Mouse (Mus musculus): Measurements from ENCODE around the gene Gpatch8. TPM values are rescaled to one million over a fixed set of nuclear protein-coding genes. Genes with fewer than 3 reads are reported as not detected.

Gpatch8 gene
- polyA plus RNA-seq, 1 experiment from 2014 or later, result 68.1 TPM

- Histone ChIP-seq H3K36me3 (ENCODE audit: control insufficient read depth, insufficient read depth, low read length) (no peaks in the 10 kb centered on the region), H3K9ac (ENCODE audit: low read depth, low read length) (no peak overlapping the region), H3K4me1 (replicated peaks; ENCODE audit: control insufficient read depth, insufficient read depth, low read length) (peaks cover 10% of the 10 kb centered on the region), H3K27ac (ENCODE audit: low read depth, low read length) (no peak overlapping the region), H3K4me2 (replicated peaks; ENCODE audit: low read depth, low read length) (no peak overlapping the region), H3K9me3 (ENCODE audit: control insufficient read depth, low read length) (no peaks in the 10 kb centered on the region), H3K4me3 (ENCODE audit: low read depth, low read length) (no peak overlapping the region), H3K27me3 (ENCODE audit: control insufficient read depth, insufficient read depth, low read length) (no peaks in the 10 kb centered on the region)
- 74% methylated on average over 13 of the region's 13 CpGs for WGBS
- DNase-seq (ENCODE audit: low spot score), result no peak
- ATAC-seq (ENCODE audit: low FRiP score), result no peak
Measured at GRCm38 (mm10) chr11:102576050-102576754, 20.0 kb upstream of the Gpatch8 start.

- no peaks in the 10 kb centered on the region for H3K36me3 ChIP-seq (ENCODE audit: control insufficient read depth, insufficient read depth, low read length)
- no peak overlapping the region for H3K9ac ChIP-seq (ENCODE audit: low read depth, low read length)
- H3K4me2 ChIP-seq (replicated peaks; ENCODE audit: low read depth, low read length), result no peak overlapping the region
- no peak for DNase-seq (ENCODE audit: low spot score)
- H3K9me3 ChIP-seq (ENCODE audit: control insufficient read depth, low read length), result no peaks in the 10 kb centered on the region
- H3K27ac ChIP-seq (ENCODE audit: low read depth, low read length), result no peak overlapping the region
- 36% methylated on average over 1 of the region's 1 CpGs for WGBS
- peaks cover 8% of the 10 kb centered on the region for H3K4me1 ChIP-seq (replicated peaks; ENCODE audit: control insufficient read depth, insufficient read depth, low read length)
- ATAC-seq (ENCODE audit: low FRiP score), result no peak
- H3K27me3 ChIP-seq (ENCODE audit: control insufficient read depth, insufficient read depth, low read length), result no peaks in the 10 kb centered on the region
- H3K4me3 ChIP-seq (ENCODE audit: low read depth, low read length), result no peak overlapping the region
Measured at GRCm38 (mm10) chr11:102575034-102575433, 18.8 kb upstream of the Gpatch8 start.

- Histone ChIP-seq H3K27me3 (ENCODE audit: control insufficient read depth, insufficient read depth, low read length) (no peaks in the 10 kb centered on the region), H3K36me3 (ENCODE audit: control insufficient read depth, insufficient read depth, low read length) (no peaks in the 10 kb centered on the region), H3K4me2 (replicated peaks; ENCODE audit: low read depth, low read length) (peak overlapping the region; percentile 64), H3K27ac (ENCODE audit: low read depth, low read length) (no peak overlapping the region; the same call in 1 of the 2 replicates), H3K9me3 (ENCODE audit: control insufficient read depth, low read length) (no peaks in the 10 kb centered on the region), H3K4me3 (ENCODE audit: low read depth, low read length) (peak overlapping the region; percentile 29), H3K4me1 (replicated peaks; ENCODE audit: control insufficient read depth, insufficient read depth, low read length) (no peaks in the 10 kb centered on the region), H3K9ac (ENCODE audit: low read depth, low read length) (peak overlapping the region; percentile 59)
- DNase-seq (ENCODE audit: low spot score), result peak; percentile 97
- WGBS, result 7% methylated on average over 18 of the region's 18 CpGs
- ATAC-seq (ENCODE audit: low FRiP score), result no peak
Measured at GRCm38 (mm10) chr11:102572866-102573663, 16.9 kb upstream of the Gpatch8 start.

DNA sequence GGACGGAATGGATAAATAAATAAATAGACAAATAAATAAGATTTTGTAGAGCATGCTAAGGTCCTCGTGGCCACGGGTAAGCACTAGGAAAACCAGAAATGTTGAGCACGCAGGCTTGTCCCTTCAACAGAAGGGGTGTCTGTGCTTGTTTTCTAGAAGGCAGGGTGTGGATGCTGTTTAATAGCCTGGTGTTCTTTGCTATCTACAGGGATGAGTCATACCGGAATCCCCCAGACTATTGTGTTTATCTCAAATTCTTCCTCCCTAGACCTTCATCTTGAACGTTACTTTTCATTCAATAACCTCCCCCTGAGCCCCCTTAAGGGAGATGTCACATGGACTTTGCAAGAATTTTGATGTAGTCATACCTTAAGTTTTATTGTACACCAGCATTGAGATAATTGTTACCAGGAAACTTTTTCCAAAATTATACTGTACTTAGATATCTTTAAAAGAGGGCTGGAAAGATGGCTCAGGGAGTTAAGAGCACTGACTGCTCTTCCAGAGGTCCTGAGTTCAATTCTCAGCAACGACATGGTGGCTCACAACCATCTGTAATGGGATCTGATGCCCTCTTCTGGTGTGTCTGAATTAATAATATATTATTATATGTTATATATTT lies 12.7 kb upstream of the Gpatch8 start:
- H3K4me1 ChIP-seq (replicated peaks; ENCODE audit: control insufficient read depth, insufficient read depth, low read length), result no peaks in the 10 kb centered on the region
- no peak overlapping the region for H3K4me3 ChIP-seq (ENCODE audit: low read depth, low read length)
- no peaks in the 10 kb centered on the region for H3K36me3 ChIP-seq (ENCODE audit: control insufficient read depth, insufficient read depth, low read length)
- WGBS, result 86% methylated on average over 7 of the region's 7 CpGs
- no peak for ATAC-seq (ENCODE audit: low FRiP score)
- no peaks in the 10 kb centered on the region for H3K9me3 ChIP-seq (ENCODE audit: control insufficient read depth, low read length)
- H3K27ac ChIP-seq (ENCODE audit: low read depth, low read length), result no peak overlapping the region
- H3K4me2 ChIP-seq (replicated peaks; ENCODE audit: low read depth, low read length), result no peak overlapping the region
- H3K27me3 ChIP-seq (ENCODE audit: control insufficient read depth, insufficient read depth, low read length), result no peaks in the 10 kb centered on the region
- no peak overlapping the region for H3K9ac ChIP-seq (ENCODE audit: low read depth, low read length)
- no peak for DNase-seq (ENCODE audit: low spot score)

DNA sequence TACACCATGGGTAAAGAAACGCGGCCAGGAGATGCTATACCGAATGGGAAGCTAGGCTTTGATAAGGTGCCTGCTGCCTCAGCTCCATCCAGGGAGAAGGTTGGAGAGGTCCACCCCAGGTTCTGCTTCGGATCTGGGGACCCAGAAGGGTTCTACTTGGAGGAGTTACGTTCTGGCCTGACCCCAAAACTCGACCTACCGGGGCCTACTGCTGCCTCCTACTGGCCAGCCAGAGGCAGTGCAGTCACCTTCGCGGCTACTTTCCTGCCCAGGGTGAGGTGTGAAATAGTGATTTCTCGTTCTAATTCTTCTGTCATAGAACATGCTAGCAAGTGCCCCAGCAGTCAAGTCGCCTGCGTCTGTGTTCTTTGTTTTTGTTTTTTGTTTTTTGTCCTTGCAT lies 12.0 kb upstream of the Gpatch8 start:
- no peak overlapping the region for H3K9ac ChIP-seq (ENCODE audit: low read depth, low read length)
- no peaks in the 10 kb centered on the region for H3K27me3 ChIP-seq (ENCODE audit: control insufficient read depth, insufficient read depth, low read length)
- no peak overlapping the region for H3K27ac ChIP-seq (ENCODE audit: low read depth, low read length)
- H3K4me1 ChIP-seq (replicated peaks; ENCODE audit: control insufficient read depth, insufficient read depth, low read length), result no peaks in the 10 kb centered on the region
- DNase-seq (ENCODE audit: low spot score), result no peak
- no peaks in the 10 kb centered on the region for H3K36me3 ChIP-seq (ENCODE audit: control insufficient read depth, insufficient read depth, low read length)
- WGBS, result 80% methylated on average over 12 of the region's 12 CpGs
- no peak overlapping the region for H3K4me3 ChIP-seq (ENCODE audit: low read depth, low read length)
- H3K4me2 ChIP-seq (replicated peaks; ENCODE audit: low read depth, low read length), result no peak overlapping the region
- no peaks in the 10 kb centered on the region for H3K9me3 ChIP-seq (ENCODE audit: control insufficient read depth, low read length)
- no peak for ATAC-seq (ENCODE audit: low FRiP score)

- DNase-seq (ENCODE audit: low spot score) (no peak), ATAC-seq (ENCODE audit: low FRiP score) (no peak)
- no peak overlapping the region for H3K4me3 ChIP-seq (ENCODE audit: low read depth, low read length)
- H3K4me2 ChIP-seq (replicated peaks; ENCODE audit: low read depth, low read length), result no peak overlapping the region
- no peaks in the 10 kb centered on the region for H3K27me3 ChIP-seq (ENCODE audit: control insufficient read depth, insufficient read depth, low read length)
- no peak overlapping the region for H3K9ac ChIP-seq (ENCODE audit: low read depth, low read length)
- H3K9me3 ChIP-seq (ENCODE audit: control insufficient read depth, low read length), result no peaks in the 10 kb centered on the region
- WGBS, result 97% methylated on average over 15 of the region's 15 CpGs
- no peak overlapping the region for H3K27ac ChIP-seq (ENCODE audit: low read depth, low read length)
- H3K4me1 ChIP-seq (replicated peaks; ENCODE audit: control insufficient read depth, insufficient read depth, low read length), result no peaks in the 10 kb centered on the region
- no peaks in the 10 kb centered on the region for H3K36me3 ChIP-seq (ENCODE audit: control insufficient read depth, insufficient read depth, low read length)
Measured at GRCm38 (mm10) chr11:102567723-102568122, 11.5 kb upstream of the Gpatch8 start.

GRCm38 (mm10) chr11:102567157-102567556 lies 11.0 kb upstream of the Gpatch8 start:
- Histone ChIP-seq H3K27me3 (ENCODE audit: control insufficient read depth, insufficient read depth, low read length) (no peaks in the 10 kb centered on the region), H3K4me3 (ENCODE audit: low read depth, low read length) (no peak overlapping the region), H3K9me3 (ENCODE audit: control insufficient read depth, low read length) (no peaks in the 10 kb centered on the region), H3K27ac (ENCODE audit: low read depth, low read length) (no peak overlapping the region), H3K4me1 (replicated peaks; ENCODE audit: control insufficient read depth, insufficient read depth, low read length) (no peaks in the 10 kb centered on the region), H3K4me2 (replicated peaks; ENCODE audit: low read depth, low read length) (no peak overlapping the region), H3K9ac (ENCODE audit: low read depth, low read length) (no peak overlapping the region), H3K36me3 (ENCODE audit: control insufficient read depth, insufficient read depth, low read length) (no peaks in the 10 kb centered on the region)
- ATAC-seq (ENCODE audit: low FRiP score), result no peak
- 91% methylated on average over 6 of the region's 6 CpGs for WGBS
- DNase-seq (ENCODE audit: low spot score), result no peak

- no peak for ATAC-seq (ENCODE audit: low FRiP score)
- Histone ChIP-seq H3K36me3 (ENCODE audit: control insufficient read depth, insufficient read depth, low read length) (no peaks in the 10 kb centered on the region), H3K27me3 (ENCODE audit: control insufficient read depth, insufficient read depth, low read length) (no peaks in the 10 kb centered on the region), H3K9me3 (ENCODE audit: control insufficient read depth, low read length) (no peaks in the 10 kb centered on the region), H3K9ac (ENCODE audit: low read depth, low read length) (no peak overlapping the region), H3K4me1 (replicated peaks; ENCODE audit: control insufficient read depth, insufficient read depth, low read length) (no peaks in the 10 kb centered on the region), H3K4me3 (ENCODE audit: low read depth, low read length) (no peak overlapping the region), H3K4me2 (replicated peaks; ENCODE audit: low read depth, low read length) (no peak overlapping the region), H3K27ac (ENCODE audit: low read depth, low read length) (no peak overlapping the region)
- WGBS, result 100% methylated on average over 1 of the region's 1 CpGs
- DNase-seq (ENCODE audit: low spot score), result no peak
Measured at GRCm38 (mm10) chr11:102566290-102566689, 10.1 kb upstream of the Gpatch8 start.
